Mouse (Mus musculus): ENCODE data around the gene Slc25a31.

Gene Slc25a31

GRCm38 (mm10) chr3:40708655-40709054 lies at the start of gene Slc25a31:
TSS of gene Slc25a31 (plus strand) at chr3:40708855.
- DNase-seq (ENCODE audit: low spot score in 2 of 2): no peak

DNA sequence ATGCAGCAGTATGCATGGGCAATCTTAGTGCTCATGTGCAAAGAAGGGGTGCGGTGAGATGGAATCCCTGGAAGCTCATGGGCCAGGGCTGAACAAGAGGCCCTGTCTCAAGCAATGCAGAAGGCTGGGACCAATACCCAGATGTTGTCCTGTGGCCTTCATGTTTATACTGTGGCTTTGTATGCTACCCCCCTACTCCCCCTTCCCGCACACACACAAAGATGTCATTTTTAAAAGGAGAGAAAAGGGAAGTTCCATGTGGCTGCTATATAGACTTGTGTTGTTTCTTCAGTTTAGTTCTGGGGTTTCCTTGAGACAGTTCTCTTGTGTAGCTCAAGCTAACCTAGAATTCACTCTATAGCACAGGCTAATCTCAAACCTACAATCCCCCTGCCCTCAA lies 48.4 kb upstream of the Slc25a31 start:
- no peak for DNase-seq (ENCODE audit: low spot score in 2 of 2)

DNA sequence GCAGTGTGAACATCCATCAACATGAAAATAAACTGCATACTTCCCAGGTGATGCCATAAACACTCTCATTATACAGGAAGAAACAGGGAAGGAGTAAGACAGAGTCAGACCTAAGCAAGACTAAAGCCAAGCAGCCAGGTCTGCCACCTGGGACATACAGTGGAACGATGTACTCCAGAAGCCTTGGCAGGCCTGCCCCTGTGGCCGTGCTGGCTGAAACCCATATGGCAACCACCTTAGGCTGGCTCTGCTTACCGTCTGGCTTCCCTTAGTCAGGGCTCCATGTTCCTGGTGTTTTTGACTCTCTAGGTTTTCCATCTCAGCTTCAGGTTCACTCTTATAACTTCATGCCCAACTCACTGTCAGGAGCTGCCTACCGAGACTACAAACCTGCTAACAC lies 42.5 kb upstream of the Slc25a31 start:
- peak in 1 of 2 experiments; percentile 10 for DNase-seq (ENCODE audit: low spot score in 2 of 2)

GRCm38 (mm10) chr3:40666861-40667719 lies 41.6 kb upstream of the Slc25a31 start:
- DNase-seq (ENCODE audit: low spot score in 2 of 2): no peak

DNA sequence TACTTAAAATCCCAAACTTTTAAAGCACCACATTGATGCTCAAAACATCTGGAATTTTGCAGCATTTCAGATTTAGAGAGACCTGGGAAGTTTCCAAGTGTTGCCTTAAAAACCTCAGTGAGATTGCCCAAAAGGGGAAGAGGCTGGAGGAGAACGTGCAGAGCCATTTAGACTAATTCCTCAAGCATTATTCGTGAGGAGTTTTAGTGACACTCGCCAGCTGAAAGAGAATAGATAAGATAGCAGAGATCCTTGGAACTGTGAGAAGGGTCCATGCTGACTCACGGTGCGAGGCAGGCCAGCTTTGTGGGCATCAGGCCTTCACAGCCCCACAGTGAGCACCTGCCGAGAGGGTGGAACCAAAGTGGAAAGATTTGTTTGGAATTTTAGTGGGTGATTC lies 39.8 kb upstream of the Slc25a31 start:
- DNase-seq (ENCODE audit: low spot score in 2 of 2): no peak

- DNase-seq (ENCODE audit: low spot score in 2 of 2): no peak
Measured at GRCm38 (mm10) chr3:40669395-40669794, 39.3 kb upstream of the Slc25a31 start.

- DNase-seq (ENCODE audit: low spot score in 2 of 2): no peak
Measured at GRCm38 (mm10) chr3:40673515-40673914, 35.1 kb upstream of the Slc25a31 start.

DNA sequence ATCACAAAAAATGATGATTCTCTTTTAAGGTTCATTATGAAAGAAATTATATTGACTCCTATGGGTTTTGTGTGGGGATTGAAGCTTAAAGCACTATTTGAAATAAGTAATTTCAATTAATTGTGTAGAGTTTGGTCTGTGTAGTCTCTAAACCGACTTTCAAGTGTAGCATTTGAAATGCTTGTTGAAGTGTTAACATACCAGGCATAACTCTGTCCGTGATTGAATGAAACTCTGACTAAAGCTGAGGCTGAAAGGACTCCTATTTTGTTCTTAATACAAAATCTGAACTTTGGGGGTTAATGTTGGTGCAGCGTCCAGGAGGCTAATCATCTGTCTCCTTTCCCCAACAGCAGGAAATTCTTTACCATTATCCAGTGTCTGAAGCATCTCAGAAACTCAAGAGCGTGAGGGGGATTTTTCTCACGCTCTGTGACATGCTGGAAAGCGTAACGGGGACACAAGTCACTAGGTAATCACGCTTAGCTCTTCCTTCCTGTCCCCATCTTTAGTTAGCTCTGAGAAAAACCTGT lies 33.7 kb upstream of the Slc25a31 start:
- DNase-seq (ENCODE audit: low spot score in 2 of 2): no peak

DNA sequence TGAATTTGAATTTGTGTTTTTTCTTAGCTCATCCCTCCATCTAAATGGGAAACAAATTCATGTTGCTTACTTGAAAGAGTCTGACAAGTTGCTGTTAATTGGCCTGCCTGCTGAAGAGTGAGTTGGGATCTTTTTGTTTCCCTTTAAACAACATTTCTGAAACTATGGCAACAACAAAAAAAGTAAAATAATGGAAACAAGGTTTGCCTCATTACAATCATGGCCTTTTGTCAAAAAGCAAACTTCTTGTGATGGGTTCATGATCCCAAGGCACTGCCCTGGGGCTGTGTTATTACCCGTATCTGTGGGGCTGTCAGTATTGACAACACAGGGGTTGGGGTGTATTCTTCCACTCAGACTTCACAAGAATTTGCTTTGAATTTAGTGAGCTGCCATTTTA lies 29.8 kb upstream of the Slc25a31 start:
- DNase-seq (ENCODE audit: low spot score in 2 of 2): no peak

DNA sequence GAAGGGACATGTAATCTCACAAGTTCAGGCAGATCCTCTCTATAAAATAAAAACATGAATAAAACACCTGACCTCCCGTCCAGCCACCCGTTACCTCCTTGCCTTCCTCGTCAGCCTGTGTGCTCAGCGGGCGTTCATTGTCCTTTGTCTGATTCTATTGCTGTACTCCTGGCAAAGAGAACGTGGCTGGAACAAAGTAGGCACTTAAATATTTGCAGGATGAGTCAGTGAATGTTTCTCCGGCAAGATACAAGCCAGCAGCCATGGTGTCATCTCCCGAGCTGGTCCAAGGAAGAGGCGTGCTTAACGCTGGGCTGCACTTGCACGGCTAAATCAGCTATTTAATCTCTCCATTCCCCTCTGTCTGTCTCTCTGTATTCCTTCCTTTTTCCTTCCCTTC lies 26.3 kb upstream of the Slc25a31 start:
- peak in 1 of 2 experiments; percentile 28 for DNase-seq (ENCODE audit: low spot score in 2 of 2)

DNA sequence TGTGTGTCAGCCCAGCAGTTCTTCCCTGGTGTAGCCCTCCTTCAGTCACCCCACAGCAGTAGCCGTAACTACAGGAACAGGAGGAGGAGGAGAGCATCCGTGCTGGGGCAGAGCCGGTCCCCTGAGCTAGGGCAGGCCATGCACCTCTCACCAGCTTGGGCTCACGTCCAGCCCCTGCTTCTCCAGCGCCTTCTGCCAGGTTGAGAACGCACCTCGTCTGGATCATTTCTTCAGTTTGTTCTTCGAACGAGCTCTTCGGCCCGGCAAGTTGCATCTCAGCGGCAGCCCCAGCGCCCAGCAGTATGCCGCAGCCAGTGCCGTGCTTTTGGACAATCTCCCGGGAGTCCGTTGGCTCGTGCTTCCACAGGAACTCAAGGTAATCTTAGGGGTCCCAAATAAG lies 25.5 kb upstream of the Slc25a31 start:
- DNase-seq (ENCODE audit: low spot score in 2 of 2): no peak

GRCm38 (mm10) chr3:40685855-40686515 lies 22.7 kb upstream of the Slc25a31 start:
- DNase-seq (ENCODE audit: low spot score in 2 of 2): no peak

GRCm38 (mm10) chr3:40686836-40687235 lies 21.8 kb upstream of the Slc25a31 start:
- DNase-seq (ENCODE audit: low spot score in 2 of 2): no peak

DNA sequence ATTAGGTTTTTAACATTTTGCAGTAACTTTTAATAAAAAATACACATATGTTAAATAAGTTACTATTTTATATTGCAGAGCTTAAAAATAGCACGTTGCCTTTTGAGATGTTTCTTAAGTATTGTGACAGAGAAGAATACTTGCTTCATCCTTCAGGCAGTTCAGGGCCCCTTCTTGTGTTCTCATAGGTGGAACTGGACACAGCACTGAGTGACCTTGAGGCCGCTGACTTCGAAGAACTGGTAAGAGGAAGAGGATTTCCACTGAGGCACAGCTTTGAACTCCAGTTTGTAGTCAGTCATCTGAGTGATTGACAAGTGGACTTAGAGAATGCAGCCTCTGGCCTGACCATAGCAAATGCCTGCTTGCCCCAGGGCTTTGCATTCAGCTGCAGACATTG lies 21.1 kb upstream of the Slc25a31 start:
- DNase-seq (ENCODE audit: low spot score in 2 of 2): no peak

DNA sequence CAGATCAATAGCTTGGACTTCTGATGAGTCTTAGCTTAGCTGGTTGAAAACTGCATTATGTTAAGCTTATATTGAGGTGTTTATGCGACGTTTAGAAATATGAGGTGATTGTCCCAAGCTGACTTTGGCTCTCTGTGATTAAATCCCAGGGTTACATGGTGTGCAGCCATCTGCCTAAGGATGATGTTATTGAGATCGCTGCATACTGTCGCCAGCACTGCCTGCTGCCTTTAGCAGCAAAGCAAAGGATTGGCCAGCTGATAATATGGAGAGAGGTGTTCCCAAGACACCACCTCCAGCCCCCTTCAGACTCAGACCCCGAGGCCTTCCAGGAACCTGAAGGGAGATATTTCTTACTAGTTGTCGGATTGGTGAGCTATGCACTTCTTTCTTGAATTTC lies 17.1 kb upstream of the Slc25a31 start:
- DNase-seq (ENCODE audit: low spot score in 2 of 2): no peak

DNA sequence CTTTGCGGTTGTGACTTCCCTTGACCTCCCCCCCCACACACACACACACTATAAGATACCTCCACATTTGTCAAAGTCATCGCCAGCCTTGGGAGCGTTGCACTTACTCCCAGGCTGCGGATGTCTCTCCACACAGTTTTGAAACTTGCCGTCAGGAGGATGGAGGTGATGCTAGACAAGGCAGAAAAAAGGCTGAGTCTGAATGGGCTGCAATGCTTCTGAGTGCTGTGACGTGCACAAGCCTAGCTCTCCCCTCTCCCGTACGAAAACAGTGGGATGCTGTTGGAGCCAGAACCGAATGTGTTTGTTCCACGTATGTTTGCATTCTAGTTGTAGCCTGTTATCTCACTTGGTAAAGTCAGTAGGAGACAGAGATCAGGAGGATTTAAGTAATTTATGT lies 15.2 kb upstream of the Slc25a31 start:
- DNase-seq (ENCODE audit: low spot score in 2 of 2): no peak

DNA sequence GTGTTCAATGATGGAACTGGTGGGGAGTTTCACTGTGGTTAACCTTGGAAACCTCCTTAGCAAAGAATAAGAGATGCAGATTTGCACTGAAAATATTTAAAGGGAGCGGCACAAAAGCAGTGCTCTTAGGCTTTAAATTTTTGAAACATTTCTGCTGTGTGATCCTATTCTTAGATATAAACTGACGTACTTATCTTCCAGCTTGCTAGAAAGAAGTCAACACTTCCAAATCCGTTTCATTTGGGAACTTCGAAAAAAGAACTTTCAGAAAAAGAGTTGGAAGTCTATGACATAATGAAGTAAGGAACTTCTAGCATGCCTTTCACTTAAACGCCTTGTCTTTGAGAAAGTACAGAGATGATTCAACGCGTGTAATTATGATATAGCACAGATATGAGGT lies 14.7 kb upstream of the Slc25a31 start:
- no peak for DNase-seq (ENCODE audit: low spot score in 2 of 2)

DNA sequence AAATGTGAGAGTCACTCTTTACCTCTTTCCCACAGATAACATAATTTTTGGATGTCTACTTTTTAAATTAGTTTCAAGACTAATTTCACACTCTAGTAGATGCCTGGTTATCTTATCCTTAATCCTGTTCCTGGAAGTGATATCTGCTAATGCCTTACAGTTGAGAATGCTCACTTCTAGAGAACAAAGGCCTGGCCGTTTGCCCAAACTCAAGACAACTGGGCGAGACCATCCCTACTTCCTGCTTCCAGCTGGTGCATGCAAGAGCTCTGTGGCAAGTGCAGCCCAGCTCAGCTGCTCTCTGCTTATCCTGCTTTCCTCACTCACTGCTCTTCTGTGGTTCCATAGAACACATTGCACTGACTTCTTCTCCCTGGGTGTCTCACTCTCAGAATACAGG lies 14.2 kb upstream of the Slc25a31 start:
- DNase-seq (ENCODE audit: low spot score in 2 of 2): no peak

DNA sequence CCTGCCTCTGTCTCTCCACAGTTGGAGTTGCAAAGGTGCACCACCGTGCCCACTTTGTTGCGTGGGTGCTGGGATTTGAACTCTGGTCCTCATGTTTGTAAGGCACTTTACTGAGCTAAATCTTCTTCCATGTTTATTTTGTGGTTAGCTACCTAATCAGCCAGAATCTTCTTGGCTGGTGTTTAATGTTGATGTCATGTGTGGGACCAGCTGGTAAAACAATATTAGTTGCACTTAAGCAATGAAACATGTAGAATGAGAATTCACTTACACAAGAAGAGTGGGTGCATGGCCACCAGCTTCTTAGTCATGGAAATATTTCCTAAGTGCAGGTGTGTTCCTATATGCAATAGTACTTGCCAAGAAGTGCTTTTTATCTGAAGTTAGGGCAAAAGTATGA lies 13.5 kb upstream of the Slc25a31 start:
- no peak for DNase-seq (ENCODE audit: low spot score in 2 of 2)

DNA sequence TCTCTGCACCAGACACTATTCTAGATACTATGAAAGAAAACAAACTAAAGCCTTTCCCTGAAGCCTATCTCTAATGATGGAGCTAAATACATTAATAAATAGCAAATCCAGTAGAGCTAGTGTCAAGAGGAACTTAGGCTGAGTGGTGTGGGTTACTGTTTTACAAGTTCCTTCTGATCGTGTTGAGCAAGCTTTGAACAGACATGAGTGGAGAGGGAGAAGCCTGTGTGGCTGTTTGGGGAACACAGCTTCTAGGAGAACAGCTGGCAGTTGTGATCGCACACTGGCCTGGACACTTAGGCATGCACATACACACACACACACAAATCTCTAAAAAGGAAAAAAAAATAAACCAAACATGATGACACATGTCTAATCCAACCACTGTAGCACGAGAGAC lies 9.8 kb upstream of the Slc25a31 start:
- DNase-seq (ENCODE audit: low spot score in 2 of 2): no peak

DNA sequence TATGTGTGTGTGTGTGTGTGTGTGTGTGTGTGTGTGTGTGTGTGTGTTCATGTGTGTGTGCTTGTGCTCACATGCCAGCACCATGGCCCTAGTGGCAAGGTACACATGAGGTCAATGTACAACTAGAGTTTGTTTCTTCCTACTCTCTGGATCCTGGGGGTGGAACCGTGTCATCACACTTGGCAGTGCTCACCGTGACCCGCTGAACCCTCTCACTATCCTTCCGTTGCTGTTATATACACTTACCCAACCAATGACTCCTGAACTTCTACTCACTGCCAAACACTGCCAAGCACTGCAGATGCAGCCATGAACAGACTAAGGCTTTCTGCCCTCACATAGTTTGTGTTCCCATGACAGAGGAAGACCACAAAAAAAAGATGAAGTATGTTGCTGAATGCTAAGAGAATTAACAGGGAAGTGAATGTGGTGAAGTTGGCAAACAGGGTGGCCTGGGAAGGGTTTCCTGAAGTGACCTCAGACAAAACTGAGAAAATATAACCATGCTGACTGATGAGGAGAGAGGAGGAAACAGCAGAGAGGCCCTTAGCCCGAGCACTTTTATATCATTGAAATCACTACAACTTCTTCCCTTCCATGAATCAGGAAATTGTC lies 3.7 kb upstream of the Slc25a31 start:
- DNase-seq (ENCODE audit: low spot score in 2 of 2): no peak

GRCm38 (mm10) chr3:40716056-40716455 lies 7.4 kb downstream of the Slc25a31 start:
- DNase-seq (ENCODE audit: low spot score in 2 of 2): no peak

- no peak for DNase-seq (ENCODE audit: low spot score in 2 of 2)
Measured at GRCm38 (mm10) chr3:40719022-40719421, 10.4 kb downstream of the Slc25a31 start.

Data from urinary bladder, postnatal 36 days (tissue).